Mouse (Mus musculus): ENCODE data around the gene Copz1. TPM values are rescaled to one million over a fixed set of nuclear protein-coding genes. Genes with fewer than 3 reads are reported as not detected.
"Not testable (repeated sequence)": the region's sequence is repeated elsewhere in the genome, so short reads cannot be mapped to it uniquely, and the experiment has no call there.

Gene Copz1
- polyA plus RNA-seq, 1 experiment: 86.2 TPM

DNA sequence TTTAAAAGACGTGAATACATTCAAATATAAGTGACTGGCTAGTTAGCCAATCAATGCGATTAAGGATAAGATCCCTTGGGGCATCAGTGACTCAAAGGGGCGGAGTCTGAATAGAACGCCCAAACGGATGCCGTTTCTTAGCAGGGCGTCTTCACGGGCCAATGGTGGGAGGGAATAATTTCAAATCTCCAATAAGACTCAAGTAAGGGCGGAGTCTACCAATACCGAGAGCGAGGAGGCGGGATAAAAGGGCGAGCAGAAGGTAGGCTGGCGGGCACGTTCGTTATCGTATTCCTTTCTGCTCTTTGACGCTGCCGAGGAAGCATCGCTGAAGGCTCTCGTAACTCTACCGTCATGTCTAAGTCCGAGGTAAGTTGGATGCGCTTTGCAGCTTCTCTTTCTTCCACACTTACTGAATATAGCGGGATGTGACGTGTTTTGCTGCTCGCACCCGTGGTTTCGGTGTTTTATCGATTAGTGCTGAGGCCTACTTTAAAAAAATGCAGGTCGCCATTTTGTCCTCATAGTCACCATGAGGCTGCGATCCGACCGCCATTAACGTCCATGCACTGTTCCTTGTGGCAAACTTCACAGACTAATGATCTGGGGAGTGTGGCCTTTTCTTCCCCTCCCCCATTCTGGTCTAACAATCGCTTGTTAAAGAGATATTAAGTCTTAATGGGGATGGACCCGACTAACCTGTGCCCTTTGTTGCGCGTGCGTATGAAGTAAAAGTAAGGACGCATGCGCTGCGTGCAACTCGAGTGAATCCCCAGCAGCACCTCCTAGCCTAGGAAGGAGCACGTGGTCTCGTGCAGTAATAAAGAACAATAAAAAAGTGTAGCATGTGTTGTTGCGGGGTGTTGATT, 32.1 kb upstream of the Copz1 start, which contains the start of gene Hnrnpa1:
Gene Hnrnpa1 (plus strand): TSS at position 273 of the 869 bp plus-strand sequence.
- Histone ChIP-seq H3K4me1 (ENCODE audit: control insufficient read depth, insufficient read depth, low read length) (no peaks in the 10 kb centered on the region), H3K4me3 (replicated peaks; ENCODE audit: extremely low read depth, low read depth, low read length) (peak within 1 kb of the TSS; percentile 78)
- WGBS: under 1% methylated on average over 47 of the region's 47 CpGs
- DNase-seq: peak; percentile 87
- no peak for TF ChIP-seq CTCF (IDR thresholded peaks at IDR 0.05; ENCODE audit: insufficient read depth, low read length)
- TF ChIP-seq POLR2A (IDR thresholded peaks at IDR 0.05; ENCODE audit: borderline replicate concordance, extremely low read depth, low read depth, low read length): peak; percentile 95; the same call in 1 of the 2 replicates

- not testable (repeated sequence) for DNase-seq; H3K4me1 ChIP-seq (ENCODE audit: control insufficient read depth, insufficient read depth, low read length)
- H3K4me3 ChIP-seq (replicated peaks; ENCODE audit: extremely low read depth, low read depth, low read length): peak overlapping the region; percentile 78
- WGBS: 7% methylated on average over 12 of the region's 12 CpGs
Measured at GRCm38 (mm10) chr15:103241071-103242018, 31.2 kb upstream of the Copz1 start.

GRCm38 (mm10) chr15:103242885-103243284, 29.6 kb upstream of the Copz1 start:
- H3K4me3 ChIP-seq (replicated peaks; ENCODE audit: extremely low read depth, low read depth, low read length): no peak overlapping the region
- WGBS: 55% methylated on average over 8 of the region's 8 CpGs
- TF ChIP-seq POLR2A (IDR thresholded peaks at IDR 0.05; ENCODE audit: borderline replicate concordance, extremely low read depth, low read depth, low read length) (no peak), CTCF (IDR thresholded peaks at IDR 0.05; ENCODE audit: insufficient read depth, low read length) (no peak)
- no peaks in the 10 kb centered on the region for H3K4me1 ChIP-seq (ENCODE audit: control insufficient read depth, insufficient read depth, low read length)
- no peak for DNase-seq

DNA sequence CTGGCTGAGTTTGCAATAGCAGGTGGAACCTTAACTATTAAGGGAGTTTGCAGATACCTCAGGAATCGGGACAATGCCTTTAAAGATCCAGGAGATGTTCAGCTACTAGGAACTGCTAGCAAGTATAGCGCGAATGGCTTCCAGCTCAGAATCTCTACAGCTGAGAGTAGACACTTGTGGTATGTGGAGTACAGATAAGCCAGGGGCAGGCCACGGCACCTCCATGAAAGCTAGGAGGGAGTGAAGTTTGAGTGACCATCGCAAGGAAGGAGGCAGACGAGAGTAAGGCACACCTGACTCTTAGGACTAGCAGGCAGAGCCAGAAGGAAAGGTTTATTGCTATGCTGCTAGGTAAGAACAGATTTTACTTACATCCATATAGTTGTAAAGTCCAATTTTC, 26.9 kb upstream of the Copz1 start:
- TF ChIP-seq CTCF (IDR thresholded peaks at IDR 0.05; ENCODE audit: insufficient read depth, low read length) (no peak), POLR2A (IDR thresholded peaks at IDR 0.05; ENCODE audit: borderline replicate concordance, extremely low read depth, low read depth, low read length) (no peak)
- no peaks in the 10 kb centered on the region for H3K4me1 ChIP-seq (ENCODE audit: control insufficient read depth, insufficient read depth, low read length)

GRCm38 (mm10) chr15:103247078-103247781, 25.3 kb upstream of the Copz1 start:
- WGBS: 90% methylated on average over 9 of the region's 9 CpGs
- TF ChIP-seq CTCF (IDR thresholded peaks at IDR 0.05; ENCODE audit: insufficient read depth, low read length): no peak
- no peak for TF ChIP-seq POLR2A (IDR thresholded peaks at IDR 0.05; ENCODE audit: borderline replicate concordance, extremely low read depth, low read depth, low read length)
- no peak for DNase-seq
- H3K4me1 ChIP-seq (ENCODE audit: control insufficient read depth, insufficient read depth, low read length): no peaks in the 10 kb centered on the region; the same call in 1 of the 2 replicates
- H3K4me3 ChIP-seq (replicated peaks; ENCODE audit: extremely low read depth, low read depth, low read length): no peak overlapping the region

More for the DNA sequence above, 26.9 kb upstream of the Copz1 start:
- H3K4me3 ChIP-seq (replicated peaks; ENCODE audit: extremely low read depth, low read depth, low read length): no peak overlapping the region
- no peak for DNase-seq
- WGBS: 71% methylated on average over 6 of the region's 6 CpGs

- TF ChIP-seq POLR2A (IDR thresholded peaks at IDR 0.05; ENCODE audit: borderline replicate concordance, extremely low read depth, low read depth, low read length) (no peak), CTCF (IDR thresholded peaks at IDR 0.05; ENCODE audit: insufficient read depth, low read length) (no peak)
- no peak overlapping the region for H3K4me3 ChIP-seq (replicated peaks; ENCODE audit: extremely low read depth, low read depth, low read length)
- no peaks in the 10 kb centered on the region; the same call in 1 of the 2 replicates for H3K4me1 ChIP-seq (ENCODE audit: control insufficient read depth, insufficient read depth, low read length)
- no peak for DNase-seq
Measured at GRCm38 (mm10) chr15:103247782-103248400, 24.6 kb upstream of the Copz1 start.

DNA sequence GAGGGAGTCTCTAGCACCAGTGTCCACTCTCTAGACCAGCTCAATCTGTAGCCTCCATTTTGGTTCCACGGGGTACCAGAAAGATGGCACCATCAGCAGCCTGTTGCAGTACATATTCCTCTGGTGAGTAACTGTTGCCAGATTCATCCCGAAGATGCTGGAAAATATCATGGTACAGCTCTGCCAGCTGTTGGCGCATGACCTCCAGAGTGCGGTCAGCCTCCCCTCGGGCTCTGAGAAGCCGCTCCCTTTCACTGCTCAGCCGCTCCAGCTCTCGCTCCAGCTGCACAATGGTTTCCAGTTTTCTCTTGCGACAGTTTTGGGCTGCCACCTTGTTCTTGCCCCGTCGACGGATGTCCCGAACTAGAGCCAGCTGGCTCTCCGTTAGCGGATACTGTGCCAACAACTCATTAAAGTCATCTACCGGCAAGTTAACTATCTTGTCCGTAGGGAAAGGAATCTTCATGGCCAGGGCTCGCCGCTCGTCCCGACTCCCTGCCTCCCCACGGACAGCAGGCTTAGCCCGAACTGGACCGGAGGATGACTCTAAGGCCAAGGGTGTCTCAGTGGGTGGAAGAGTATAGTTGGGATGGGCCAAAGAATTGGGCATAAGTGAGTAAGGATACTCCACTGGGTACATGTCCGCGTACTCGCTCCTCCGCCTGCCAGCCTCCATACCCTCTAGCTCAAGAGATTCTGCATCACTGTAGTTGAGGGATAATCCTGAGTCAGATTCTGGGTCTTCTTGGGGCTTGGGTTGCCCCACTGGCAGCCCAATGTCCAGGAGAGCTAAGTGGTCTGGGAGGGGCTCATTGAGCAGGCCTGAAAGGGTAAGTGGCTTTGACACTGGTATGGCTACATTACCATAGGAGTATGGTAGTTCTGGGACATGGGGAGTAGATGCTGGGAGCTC, 23.9 kb upstream of the Copz1 start:
- H3K4me3 ChIP-seq (replicated peaks; ENCODE audit: extremely low read depth, low read depth, low read length): no peak overlapping the region
- H3K4me1 ChIP-seq (ENCODE audit: control insufficient read depth, insufficient read depth, low read length): no peaks in the 10 kb centered on the region; the same call in 1 of the 2 replicates
- no peak for DNase-seq
- WGBS: 74% methylated on average over 28 of the region's 28 CpGs
- TF ChIP-seq CTCF (IDR thresholded peaks at IDR 0.05; ENCODE audit: insufficient read depth, low read length) (no peak), POLR2A (IDR thresholded peaks at IDR 0.05; ENCODE audit: borderline replicate concordance, extremely low read depth, low read depth, low read length) (no peak)

DNA sequence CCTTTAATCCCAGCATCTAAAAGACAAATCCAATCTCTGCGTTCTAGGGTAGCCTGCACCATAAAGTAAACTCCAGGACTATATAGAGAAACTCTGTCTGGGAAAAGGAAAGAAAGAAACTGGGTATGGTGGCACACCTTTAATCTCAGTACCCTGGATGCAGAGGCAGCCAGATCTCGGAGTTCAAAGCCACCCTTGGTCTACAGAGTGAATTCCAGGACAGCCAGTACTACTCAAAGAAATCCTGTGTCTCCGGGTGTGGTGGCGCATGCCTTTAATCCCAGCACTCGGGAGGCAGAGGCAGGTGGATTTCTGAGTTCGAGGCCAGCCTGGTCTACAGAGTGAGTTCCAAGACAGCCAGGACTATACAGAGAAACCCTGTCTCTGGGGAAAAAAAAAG, 23.0 kb upstream of the Copz1 start:
- H3K4me1 ChIP-seq (ENCODE audit: control insufficient read depth, insufficient read depth, low read length); DNase-seq; H3K4me3 ChIP-seq (replicated peaks; ENCODE audit: extremely low read depth, low read depth, low read length): not testable (repeated sequence)
- 84% methylated on average over 6 of the region's 6 CpGs for WGBS
